Mouse (Mus musculus) lung, postnatal 0 days (tissue): ENCODE data around the gene Slc22a18.

Experiments used
- CTCF ChIP-seq: IDR thresholded peaks from 2 replicates; pipeline ENCODE4 v1.5.1; 2016; ENCODE audit warnings: antibody characterized with exemption, mild to moderate bottlenecking
- EP300 ChIP-seq: IDR thresholded peaks from 2 replicates; pipeline ENCODE4 v1.6.1; 2016; ENCODE audit warnings: antibody characterized with exemption, mild to moderate bottlenecking, control low read depth

DNA sequence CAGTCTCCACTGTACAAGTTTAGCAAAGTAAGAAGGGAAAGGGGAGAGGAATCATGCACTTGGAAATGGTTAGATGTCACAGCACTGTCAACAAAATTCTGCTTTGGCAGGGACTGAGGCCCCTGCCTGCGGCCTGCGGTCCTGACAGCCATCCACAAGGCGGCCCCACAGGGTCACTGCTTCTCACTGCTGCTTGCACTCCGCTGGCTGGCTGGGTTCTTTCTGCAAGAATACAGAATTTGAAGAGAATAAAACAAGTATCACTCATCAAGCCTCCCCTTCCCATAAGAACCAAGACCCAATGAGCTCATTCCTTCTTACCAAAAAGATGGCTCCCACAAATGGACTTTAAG is 40.9 kb downstream of the Slc22a18 start:
- TF ChIP-seq CTCF = no peak
- no peak for TF ChIP-seq EP300
